Mouse (Mus musculus): Measurements from ENCODE around the gene Prkca. TPM values are rescaled to one million over a fixed set of nuclear protein-coding genes. Genes with fewer than 3 reads are reported as not detected.

Prkca gene
- total and polyA plus RNA-seq, 3 experiments = 15.3 to 30.9 (median 19.9) TPM

- Histone ChIP-seq H3K27me3 (ENCODE audit: control insufficient read depth in 1 of 2, insufficient read depth in 2 of 2, low read length in 2 of 2) (no peaks in the 10 kb centered on the region), H3K4me3 (ENCODE audit: control insufficient read depth in 1 of 2, insufficient read depth in 1 of 2, low read depth in 2 of 2, low read length in 2 of 2) (no peak overlapping the region), H3K9ac (ENCODE audit: control insufficient read depth, low read depth, low read length, poor library complexity, severe bottlenecking) (no peak overlapping the region), H3K27ac (ENCODE audit: control insufficient read depth, low read depth, low read length) (no peak overlapping the region), H3K9me3 (replicated peaks; ENCODE audit: insufficient read depth, low read length) (no peaks in the 10 kb centered on the region), H3K79me2 (ENCODE audit: control insufficient read depth, insufficient read depth, low read length, poor library complexity) (no peaks in the 10 kb centered on the region), H3K4me1 (ENCODE audit: control insufficient read depth in 1 of 2, insufficient read depth in 2 of 2, low read length in 2 of 2) (no peaks in the 10 kb centered on the region), H3K36me3 (ENCODE audit: control insufficient read depth in 1 of 2, insufficient read depth in 2 of 2, low read length in 2 of 2) (no peaks in the 10 kb centered on the region)
- DNase-seq (ENCODE audit: low read depth, low spot score) = no peak
- no peak for TF ChIP-seq MYB (IDR thresholded peaks at IDR 0.05; ENCODE audit: low read depth, low read length)
- no peak for TF ChIP-seq POLR2AphosphoS2 (IDR thresholded peaks at IDR 0.05; ENCODE audit: low read length)
- TF ChIP-seq ELF1 (IDR thresholded peaks at IDR 0.05; ENCODE audit: low read depth, low read length) = no peak
- TF ChIP-seq GABPA (IDR thresholded peaks at IDR 0.05; ENCODE audit: low read depth, low read length) = no peak
- no peak for TF ChIP-seq MYC (IDR thresholded peaks at IDR 0.05; ENCODE audit: low read depth, low read length)
- no peak for TF ChIP-seq CHD2 (IDR thresholded peaks at IDR 0.05; ENCODE audit: low read length)
- TF ChIP-seq MXI1 (IDR thresholded peaks at IDR 0.05; ENCODE audit: low read depth, low read length) = no peak
- TF ChIP-seq HCFC1 (IDR thresholded peaks at IDR 0.05; ENCODE audit: low read depth, low read length) = no peak
- TF ChIP-seq MAZ (IDR thresholded peaks at IDR 0.05; ENCODE audit: low read depth, low read length) = no peak
- no peak for TF ChIP-seq SIN3A (IDR thresholded peaks at IDR 0.05; ENCODE audit: low read length)
- no peak for TF ChIP-seq EP300 (IDR thresholded peaks at IDR 0.05; ENCODE audit: low read depth in 1 of 2, low read length in 2 of 2)
- TF ChIP-seq KAT2A (conservative IDR thresholded peaks at IDR 0.05; ENCODE audit: low read depth, low read length) = no peak
- TF ChIP-seq UBTF (IDR thresholded peaks at IDR 0.05; ENCODE audit: borderline replicate concordance, insufficient read depth, low read depth, low read length) = no peak
- no peak for TF ChIP-seq CHD1 (IDR thresholded peaks at IDR 0.05; ENCODE audit: low read depth, low read length)
- no peak for TF ChIP-seq RAD21 (IDR thresholded peaks at IDR 0.05; ENCODE audit: low read depth, low read length)
- TF ChIP-seq USF1 (IDR thresholded peaks at IDR 0.05; ENCODE audit: low read depth, low read length) = no peak
- no peak for TF ChIP-seq ETS1 (IDR thresholded peaks at IDR 0.05; ENCODE audit: low read depth, low read length)
Observed at GRCm38 (mm10) chr11:108222616-108223015, 121.1 kb downstream of the Prkca start.

- Histone ChIP-seq H3K4me3 (ENCODE audit: control insufficient read depth in 1 of 2, insufficient read depth in 1 of 2, low read depth in 2 of 2, low read length in 2 of 2) (no peak overlapping the region), H3K4me1 (ENCODE audit: control insufficient read depth in 1 of 2, insufficient read depth in 2 of 2, low read length in 2 of 2) (no peaks in the 10 kb centered on the region), H3K27ac (ENCODE audit: control insufficient read depth, low read depth, low read length) (no peak overlapping the region), H3K9ac (ENCODE audit: control insufficient read depth, low read depth, low read length, poor library complexity, severe bottlenecking) (no peak overlapping the region), H3K36me3 (ENCODE audit: control insufficient read depth in 1 of 2, insufficient read depth in 2 of 2, low read length in 2 of 2) (no peaks in the 10 kb centered on the region; a peak in 1 of 4 replicates), H3K79me2 (ENCODE audit: control insufficient read depth, insufficient read depth, low read length, poor library complexity) (no peaks in the 10 kb centered on the region), H3K9me3 (replicated peaks; ENCODE audit: insufficient read depth, low read length) (no peaks in the 10 kb centered on the region), H3K27me3 (ENCODE audit: control insufficient read depth in 1 of 2, insufficient read depth in 2 of 2, low read length in 2 of 2) (no peaks in the 10 kb centered on the region)
- no peak for DNase-seq (ENCODE audit: low read depth, low spot score)
- TF ChIP-seq SMC3 (IDR thresholded peaks at IDR 0.05; ENCODE audit: low read depth, low read length) (no peak), CHD2 (IDR thresholded peaks at IDR 0.05; ENCODE audit: low read length) (no peak), RAD21 (IDR thresholded peaks at IDR 0.05; ENCODE audit: low read depth, low read length) (no peak), MYB (IDR thresholded peaks at IDR 0.05; ENCODE audit: low read depth, low read length) (no peak), POLR2AphosphoS2 (IDR thresholded peaks at IDR 0.05; ENCODE audit: low read length) (no peak), ZMIZ1 (IDR thresholded peaks at IDR 0.05; ENCODE audit: low read depth, low read length) (no peak), KAT2A (conservative IDR thresholded peaks at IDR 0.05; ENCODE audit: low read depth, low read length) (no peak), RCOR1 (IDR thresholded peaks at IDR 0.05; ENCODE audit: low read depth, low read length) (no peak), SIN3A (IDR thresholded peaks at IDR 0.05; ENCODE audit: low read length) (no peak), USF2 (IDR thresholded peaks at IDR 0.05; ENCODE audit: borderline replicate concordance in 1 of 2, insufficient read depth in 1 of 2, low read depth in 1 of 2, low read length in 2 of 2) (no peak), TAL1 (IDR thresholded peaks at IDR 0.05; ENCODE audit: low read length) (no peak), CTCF (IDR thresholded peaks at IDR 0.05 in 2 of 3, conservative IDR thresholded peaks at IDR 0.05 in 1 of 3; ENCODE audit: control insufficient read depth in 1 of 3, insufficient read depth in 1 of 3, low read depth in 2 of 3, low read length in 3 of 3, poor library complexity in 1 of 3, severe bottlenecking in 1 of 3) (no peak)
Observed at GRCm38 (mm10) chr11:108222026-108222425, 121.7 kb downstream of the Prkca start.

All from MEL (cell line).